Mouse (Mus musculus): ENCODE results near the gene Dnajc5.
"Not testable (repeated sequence)": the region's sequence is repeated elsewhere in the genome, so short reads cannot be mapped to it uniquely, and the experiment has no call there.

Dnajc5 gene

DNA sequence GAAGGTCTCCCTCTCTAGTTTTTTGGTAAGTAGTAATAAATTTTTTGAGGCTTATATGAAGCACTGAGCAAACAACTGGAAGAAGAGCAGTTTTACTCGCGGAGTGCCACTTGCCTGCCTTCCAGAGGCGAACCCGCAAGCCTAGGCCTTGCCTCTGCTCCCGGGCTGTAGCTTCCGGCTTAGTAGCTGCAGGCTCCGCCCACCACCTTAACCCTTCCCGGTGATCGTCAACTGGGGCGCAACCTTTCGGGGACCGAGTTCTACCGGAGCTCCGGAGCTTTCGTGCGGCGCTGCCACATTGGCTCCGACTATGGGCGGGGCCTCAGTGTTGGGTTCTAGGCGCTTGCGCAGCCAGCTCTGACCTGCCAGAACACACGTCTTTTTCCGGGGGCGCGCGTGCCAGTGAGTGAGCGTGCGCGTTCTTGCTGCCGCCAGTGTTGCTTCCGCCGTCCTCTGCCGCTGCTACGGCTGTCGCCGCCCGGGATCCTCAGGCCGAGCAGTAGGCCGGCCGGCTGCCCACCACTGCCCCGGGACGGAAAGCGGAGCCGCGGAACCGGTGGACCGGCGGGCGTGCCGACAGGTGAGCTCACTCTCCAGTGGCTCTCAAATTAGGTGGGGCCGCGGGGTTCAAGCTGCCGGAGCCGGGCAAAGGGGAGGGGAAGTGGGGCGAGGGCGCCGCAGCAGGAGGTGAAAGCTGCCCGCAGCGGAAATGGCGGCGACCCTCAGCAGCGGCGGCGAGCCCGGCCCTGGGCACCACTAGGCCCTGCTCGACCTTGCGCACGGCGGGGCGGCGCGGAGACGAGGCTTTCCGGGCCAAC lies at the start of gene Dnajc5:
Gene Dnajc5, plus strand, starts transcription at position 368 of the 818 bp plus-strand sequence.
- DNase-seq: peak; percentile 98 to 100

DNA sequence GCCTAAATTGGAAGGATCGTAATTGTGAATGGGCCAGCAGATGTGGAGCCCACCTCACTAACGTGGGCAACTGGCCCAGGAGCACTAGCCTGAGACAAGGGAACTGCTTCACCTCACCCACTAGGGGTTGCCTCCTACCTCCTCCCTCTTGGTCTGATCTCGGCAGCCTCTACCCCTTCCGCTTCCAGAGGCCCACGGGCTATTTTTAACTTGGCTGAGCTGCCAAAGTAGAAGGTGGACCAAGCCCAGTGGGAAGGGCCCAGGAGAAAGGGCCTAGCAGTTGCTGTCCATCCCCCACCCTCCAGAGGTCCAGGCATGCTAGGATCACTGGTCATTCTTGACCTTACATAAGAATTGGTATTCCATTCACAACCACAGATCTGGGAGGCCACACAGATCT lies 49.0 kb upstream of the Dnajc5 start:
- no peak for DNase-seq

DNA sequence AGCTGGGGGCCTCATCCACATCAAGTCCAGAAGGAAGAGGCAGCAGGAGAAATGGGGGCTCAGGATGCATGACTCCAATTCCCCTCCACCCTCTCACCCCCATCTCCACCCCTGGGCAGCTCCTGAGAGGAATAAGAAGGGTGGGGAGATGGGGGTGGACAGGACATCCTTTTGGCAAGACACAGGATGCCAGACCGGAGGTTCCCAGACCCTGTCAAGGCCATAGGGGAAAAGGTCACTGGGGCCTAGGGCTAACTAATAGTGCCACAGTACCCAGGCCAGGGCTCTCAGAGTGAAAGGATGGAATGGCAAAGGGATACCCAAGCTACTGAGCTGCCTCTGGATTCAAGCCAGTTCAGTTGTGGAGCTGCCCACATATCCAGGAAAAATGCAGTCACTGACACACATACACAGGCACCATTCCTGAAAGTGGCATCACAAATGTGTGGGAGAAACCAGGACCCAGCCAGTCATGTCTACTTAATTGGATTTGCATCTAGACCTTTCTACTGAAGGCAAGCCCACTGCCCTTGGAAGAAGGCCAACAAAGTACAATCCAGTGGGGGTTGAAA lies 47.9 kb upstream of the Dnajc5 start:
- DNase-seq: no peak

DNA sequence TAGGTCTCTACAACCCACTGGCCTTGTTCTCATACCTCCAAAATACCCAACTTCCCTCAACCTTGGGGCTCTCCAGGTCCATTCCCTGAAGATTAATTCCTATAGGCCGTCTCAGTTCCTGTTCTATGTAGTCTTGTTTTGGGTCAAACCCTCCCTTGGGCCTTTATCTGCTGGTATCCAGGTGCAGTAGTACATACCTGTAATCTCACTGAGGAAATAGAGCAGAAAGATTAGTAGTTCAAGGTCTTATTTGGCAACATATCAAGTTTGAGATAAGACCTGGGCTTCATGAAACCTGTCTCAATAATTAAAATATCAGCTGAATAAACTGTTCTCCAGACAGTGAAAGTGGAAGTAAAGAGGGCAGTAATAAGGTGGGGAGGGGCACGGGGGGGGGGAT lies 37.2 kb upstream of the Dnajc5 start:
- DNase-seq: no peak

DNA sequence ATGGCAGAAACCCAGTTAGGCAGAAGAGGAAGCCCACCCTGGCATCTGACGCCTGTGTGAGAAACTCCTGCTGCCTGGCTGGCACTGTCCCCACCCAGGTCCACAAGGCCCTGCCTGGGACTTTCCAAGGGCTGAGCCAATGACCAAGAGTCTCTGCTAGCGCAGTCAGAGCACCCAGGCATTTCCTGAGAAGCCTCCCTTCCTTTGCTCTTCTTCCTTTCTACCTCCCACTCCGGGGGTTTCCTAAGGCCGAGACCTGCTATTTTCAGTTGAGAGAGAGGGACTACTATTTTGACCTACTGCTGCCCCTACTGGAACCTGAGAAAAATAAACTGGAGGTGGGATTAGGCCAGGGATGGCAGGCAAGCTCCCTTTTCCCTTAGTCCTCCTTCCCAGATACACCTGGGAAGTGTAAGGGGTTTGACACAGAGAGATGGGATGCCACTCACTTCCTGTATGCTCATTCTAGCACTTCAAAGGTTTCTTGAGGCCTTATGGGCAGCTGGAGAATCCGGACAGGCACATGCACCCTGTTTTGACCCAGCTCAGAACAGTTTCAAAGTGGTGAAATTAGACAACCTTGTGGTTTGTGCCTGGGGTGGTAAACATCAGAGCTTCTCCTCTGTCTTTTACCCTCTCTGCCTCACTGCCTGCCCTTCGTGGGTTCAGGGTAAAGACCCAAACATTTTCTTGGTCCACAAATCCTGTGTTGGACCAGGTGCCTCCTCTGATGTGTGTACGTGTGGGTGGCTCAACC lies 36.5 kb upstream of the Dnajc5 start:
- peak in 1 of 2 experiments; percentile 20 for DNase-seq

DNA sequence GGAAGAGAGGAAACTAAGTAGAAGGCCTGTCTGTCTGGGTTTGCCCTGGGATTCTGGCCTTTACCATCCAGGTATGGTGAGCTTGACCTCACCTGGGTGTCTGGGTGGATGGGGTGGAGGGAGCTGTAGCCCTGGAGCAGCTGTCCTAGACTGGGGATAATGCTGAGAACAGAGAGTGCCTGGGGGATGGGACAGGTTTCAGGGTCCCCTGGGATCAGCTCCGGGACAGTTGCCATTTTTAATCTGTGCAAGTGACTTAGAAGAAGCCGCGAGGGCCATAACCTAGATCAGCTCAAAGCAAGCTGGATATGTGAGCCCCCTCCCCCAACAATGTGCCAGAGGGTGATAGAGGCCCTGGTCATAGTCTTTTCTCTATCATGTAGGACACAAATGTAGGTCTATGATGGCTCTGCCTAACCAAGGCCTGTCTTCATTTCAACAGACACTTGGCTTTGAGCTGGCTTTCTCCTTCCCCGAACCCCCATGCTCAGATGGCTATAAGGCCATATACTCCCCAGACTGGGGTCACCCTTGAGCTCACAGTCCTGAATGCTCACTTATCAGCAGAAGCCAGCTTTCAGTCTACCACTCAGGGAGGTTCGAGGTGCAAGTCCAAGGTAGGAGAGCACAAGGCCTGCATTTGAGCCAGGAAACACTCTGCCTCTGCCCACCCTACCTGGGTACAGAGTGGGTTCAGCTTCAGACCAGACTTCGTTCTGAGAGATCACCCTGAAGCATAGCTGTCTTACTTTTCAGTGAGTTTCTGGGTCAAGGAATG lies 35.6 kb upstream of the Dnajc5 start:
- no peak for DNase-seq

DNA sequence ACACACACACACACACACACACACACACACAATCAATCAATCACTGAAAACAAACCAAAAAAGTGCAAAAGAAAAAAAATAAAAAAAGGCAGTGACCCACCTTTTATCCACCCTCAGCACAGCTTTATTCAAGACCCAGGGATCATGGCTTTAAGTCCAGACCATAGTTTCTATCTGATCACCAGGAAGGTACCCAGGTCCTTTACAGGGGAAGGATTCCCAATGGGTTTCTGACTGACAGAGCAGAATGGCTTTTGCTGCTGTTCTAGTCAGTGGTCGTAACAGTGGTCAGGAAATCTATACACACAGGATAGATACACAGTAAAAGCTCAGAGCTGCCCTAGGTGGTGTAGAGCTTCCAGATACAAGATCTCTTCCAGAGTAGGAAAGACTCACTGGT lies 34.5 kb upstream of the Dnajc5 start:
- DNase-seq: no peak

DNA sequence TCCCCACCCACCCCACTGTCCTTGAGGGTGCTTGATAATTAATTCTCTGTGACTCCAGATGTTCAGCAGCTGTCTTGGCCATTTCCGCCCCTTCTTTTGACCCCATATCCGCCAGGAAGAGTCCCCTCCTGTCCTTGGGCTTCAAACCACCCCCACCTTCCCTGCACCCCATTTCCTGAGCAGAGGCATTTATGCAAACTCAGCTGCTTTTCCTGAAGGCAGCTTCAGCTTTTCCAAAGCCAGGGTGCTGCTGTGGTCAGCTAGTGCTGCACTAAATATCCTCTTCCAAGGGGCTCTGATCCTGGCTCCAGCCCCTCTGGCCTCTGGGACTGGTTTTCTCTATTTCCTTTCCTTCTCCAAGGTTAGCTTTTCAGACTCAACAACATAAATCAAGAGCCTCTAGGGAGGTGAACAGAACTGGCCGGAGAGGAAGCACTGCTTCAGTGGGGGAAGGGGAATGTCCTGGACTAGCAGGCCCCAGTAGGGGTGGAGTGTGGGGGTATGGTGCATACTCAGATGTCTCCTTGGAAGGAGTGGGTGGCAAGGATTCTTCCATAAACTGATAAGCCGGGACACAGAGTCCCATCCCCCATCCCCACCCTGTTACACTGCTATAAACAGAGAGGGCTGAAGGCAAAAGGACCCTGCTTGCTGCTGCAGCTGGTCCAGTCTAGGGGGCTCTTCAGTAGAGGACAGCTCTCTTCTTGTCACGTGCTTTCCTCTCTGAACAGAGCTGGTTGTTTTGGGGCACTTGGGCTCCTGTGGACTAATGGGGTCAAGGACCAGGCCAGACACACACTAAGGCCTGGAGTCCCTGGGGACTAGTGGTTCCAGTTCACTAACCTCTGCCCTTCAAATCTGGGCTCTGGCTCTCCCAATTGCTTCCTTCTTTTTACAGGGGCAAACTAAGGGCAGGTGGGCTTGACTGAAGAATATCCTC lies 32.7 kb upstream of the Dnajc5 start:
- no peak for DNase-seq

DNA sequence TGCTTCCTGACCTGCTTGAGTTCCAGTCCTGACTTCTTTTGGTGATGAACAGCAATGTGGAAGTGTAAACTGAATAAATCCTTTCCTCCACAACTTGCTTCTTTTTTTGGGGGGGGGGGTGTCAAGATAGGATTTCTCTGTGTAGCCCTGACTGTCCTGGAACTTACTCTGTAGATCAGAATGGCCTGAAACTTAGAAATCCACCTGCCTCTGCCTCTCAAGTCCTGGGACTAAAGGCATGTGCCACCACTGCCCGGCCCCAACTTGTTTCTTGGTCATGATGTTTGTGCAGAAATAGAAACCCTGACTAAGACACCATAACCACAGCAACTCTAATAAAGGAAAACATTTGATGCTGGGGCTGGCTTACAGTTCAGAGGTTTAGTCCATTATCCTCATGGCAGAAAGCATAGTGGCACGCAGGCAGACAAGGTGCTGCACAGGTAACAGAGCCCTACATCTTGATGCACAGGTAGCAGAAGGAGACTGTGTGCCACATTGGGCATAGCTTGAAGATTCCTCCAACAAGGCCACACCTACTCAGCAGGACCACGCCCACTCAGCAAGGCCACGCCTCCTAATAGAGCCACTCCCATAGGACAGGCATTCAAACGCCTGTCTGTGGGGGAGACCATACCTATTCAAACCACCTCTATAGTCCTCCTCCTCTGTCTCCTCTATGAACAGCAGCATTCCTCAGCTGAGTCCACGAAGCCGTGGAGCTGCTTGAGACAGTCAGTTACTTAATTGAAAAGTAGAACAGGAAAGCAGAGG lies 28.7 kb upstream of the Dnajc5 start:
- peak; percentile 22 to 40 for DNase-seq

DNA sequence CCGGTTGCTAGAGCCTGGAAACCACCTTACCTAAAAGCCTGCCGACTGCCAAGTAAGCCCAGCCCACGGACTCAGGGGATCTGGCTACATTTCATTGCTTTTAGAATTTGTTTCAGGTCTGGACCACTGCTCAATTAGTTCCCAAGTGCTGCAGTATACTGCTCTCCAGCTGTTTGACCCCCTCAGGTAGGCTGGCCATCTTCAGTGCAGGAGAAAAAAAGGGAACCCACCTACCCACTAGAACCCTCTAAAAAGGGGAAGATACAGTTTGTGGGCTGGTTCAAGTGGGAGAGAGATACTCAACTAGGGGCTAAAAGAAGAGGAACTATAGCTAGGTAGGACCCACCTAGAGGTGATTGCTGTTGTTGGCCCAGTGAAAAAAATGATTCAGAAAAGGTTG lies 28.1 kb upstream of the Dnajc5 start:
- DNase-seq: no peak

DNA sequence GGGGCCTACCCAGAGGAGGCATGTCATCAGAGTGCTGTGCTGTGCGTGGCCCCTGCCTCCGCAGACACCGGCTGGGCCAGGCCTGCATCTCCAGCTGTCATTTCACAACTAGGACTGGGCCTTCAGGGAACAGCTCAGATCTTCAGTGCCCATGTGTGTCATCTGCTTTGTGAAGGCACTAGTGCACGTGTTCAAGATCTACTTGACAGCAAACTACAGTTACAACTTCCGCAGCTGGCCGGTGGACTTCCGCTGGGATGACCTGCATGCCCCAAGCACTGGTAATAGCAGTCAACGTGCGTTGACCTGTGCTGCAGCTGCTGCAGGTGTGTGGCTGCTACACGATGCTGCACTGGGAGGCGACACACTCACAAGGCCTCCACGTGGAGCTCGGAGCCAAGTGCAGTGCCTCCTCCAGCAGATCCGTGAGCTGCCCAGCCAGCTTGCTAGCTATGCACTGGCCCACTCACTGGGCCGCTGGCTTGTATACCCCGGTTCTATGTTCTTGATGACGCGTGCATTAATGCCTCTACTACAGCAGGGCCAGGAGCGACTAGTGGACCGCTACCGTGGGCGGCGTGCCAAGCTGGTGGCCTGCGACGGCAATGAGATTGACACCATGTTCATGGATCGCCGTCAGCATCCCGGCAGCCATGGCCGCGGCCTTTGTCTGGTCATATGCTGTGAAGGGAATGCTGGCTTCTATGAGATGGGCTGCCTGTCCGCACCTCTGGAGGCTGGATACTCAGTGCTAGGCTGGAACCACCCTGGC lies 26.9 kb upstream of the Dnajc5 start, which contains the start of gene Abhd16b:
Gene Abhd16b, plus strand, starts transcription at position 51 of the 772 bp plus-strand sequence.
- DNase-seq: no peak

DNA sequence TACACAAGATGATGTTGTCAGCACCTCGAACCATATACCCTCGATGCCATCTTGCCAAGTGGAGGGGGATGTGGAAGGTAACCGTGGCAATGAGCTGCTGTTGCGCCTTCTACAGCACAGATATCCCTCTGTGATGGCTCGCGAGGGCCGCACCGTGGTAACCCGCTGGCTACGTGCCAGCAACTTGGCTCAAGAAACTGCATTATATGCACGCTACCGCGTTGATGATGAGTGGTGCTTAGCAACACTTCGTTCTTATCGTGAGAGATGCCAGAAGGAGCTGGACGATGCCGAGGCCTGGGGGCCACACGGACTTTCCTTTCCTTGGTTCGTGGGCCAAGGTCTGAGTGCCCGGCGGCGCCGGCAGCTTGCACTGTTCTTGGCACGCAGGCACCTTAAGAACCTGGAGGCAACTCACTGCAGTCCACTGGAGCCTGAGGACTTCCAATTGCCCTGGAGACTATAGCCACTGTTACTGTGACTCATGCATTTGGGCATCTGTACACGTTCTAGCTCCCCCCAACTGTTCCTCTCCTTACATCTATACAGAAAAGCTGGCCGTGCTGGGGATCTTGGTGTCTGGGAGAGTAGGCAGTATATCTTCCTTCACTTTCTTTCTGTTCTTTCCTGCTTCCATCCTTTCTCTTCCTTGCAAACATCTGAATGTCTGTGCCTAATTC lies 25.9 kb upstream of the Dnajc5 start:
- no peak for DNase-seq

DNA sequence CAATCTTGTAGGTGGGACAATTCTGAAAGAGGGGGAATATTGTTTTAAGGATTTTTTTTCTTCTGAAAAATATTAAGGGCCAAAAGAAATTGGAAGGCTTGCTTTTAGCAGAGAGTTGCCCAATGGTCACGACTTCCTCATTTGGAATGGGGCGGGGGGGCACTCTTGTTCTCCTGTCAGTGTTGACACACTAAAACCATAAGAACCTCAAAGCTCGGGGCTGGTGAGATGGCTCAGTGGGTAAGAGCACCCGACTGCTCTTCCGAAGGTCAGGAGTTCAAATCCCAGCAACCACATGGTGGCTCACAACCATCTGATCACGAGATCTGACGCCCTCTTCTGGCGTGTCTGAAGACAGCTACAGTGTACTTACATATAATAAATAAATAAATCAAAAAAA lies 24.4 kb upstream of the Dnajc5 start:
- not testable (repeated sequence) for DNase-seq

DNA sequence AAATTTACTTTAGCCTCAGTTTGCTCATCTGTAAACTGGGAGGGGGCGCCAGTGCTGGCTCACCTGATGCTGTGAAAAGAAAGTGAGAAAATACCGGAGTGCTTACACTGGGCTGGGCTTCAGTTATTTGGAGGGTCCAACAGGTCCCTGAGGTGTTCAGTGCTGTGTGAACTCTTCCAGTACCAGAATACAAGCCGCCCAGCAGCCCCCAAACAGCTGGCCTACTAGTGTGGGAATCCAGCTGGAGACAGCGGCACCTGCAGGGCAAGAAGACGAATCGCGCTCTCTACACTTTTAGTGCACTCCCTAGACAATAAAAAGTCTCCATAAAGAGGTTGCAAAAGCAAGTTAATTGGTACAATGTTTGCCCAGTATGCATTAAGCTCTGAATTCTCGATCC lies 24.0 kb upstream of the Dnajc5 start:
- peak; percentile 60 to 69 for DNase-seq

DNA sequence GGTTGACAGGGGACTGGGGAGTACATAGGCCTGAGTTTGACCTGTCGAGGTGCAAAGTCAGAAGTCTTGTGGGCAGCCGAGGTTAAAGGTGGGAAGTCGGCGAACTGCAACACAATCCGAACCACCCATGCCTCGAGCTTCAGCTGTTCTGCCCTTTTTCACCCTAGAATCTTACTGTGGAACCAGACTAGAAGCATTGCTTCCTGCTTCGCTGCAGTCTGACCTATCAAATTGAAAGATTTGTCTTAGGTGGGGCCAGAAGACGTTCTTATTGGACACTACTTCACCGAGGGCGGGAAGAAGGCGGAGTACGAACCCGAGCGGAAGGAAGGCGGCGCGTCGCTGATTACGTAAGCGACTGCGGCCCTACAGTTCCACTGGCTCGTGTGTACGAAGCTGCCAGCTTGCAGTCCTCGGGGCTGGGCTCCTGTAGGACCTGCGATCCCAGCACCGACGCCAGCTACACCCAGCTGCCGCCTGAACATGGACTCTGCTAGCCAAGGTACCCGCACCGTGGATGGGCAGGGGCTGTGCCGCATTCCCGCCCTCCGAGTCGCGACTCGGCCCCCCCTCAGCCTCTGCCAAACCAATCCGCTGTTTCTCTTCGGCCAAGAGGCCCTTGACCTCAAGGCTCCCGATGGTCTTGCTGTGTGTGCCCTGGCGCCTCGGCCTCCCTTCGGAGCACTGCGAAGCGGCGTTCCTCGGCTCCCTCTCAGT lies 23.3 kb upstream of the Dnajc5 start, which contains the start of gene Tpd52l2:
Gene Tpd52l2, plus strand, starts transcription at position 312 of the 717 bp plus-strand sequence.
- peak; percentile 86 to 90 for DNase-seq

DNA sequence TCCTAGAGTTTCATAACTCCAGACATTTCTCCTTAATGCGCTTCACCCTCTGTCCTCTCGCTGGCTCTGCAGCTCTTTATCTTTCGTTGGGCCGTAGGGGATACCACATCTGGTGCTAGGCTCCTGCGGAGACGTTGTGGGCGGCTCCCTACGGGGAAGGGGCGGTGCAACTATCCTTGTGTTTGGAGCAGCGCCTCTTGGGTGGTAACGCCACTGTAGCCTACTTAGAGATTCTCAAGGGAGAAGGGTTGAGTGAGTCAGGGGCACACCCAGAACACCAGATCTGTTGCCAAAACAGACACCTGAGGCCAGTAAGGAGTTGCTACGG lies 22.8 kb upstream of the Dnajc5 start:
- DNase-seq: peak; percentile 26 to 59

DNA sequence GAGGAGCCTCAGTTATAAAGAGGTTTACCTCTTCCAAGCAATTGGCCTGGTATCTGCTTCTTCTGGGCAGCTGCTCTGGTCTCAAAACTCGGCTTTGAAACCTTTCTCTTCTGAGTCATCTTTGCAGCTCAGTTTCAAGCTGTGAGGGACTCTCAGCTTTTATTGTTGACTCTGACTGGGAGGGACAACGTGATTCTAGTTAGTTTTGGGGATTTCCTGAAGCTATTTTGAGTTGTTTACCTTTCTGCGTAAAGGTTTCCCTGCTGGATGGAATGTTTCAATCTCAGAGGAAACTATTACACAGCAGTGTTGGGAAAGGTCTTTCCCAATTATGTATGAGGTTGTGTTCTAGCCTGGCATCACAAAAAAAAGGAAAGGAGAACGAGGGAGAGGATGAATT lies 21.6 kb upstream of the Dnajc5 start:
- DNase-seq: no peak

DNA sequence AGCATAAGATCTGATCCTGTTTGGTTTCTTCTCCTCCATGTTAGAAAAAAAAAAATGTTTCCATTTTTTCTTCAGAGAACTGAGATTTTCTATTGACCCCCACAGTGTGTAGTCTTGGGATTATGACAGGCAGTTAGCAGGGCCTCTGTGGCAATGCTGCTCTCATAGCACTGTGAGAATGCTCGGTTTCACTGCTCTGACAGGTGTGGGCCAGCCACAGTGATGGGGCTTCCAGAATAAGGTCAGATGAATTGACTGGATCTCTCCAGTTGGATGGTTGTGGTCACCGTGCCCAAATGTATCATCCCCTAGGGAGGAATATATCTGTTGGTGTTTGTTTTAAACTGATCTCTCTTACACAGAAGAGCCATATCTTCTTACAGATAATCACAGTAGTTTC lies 11.1 kb upstream of the Dnajc5 start:
- no peak for DNase-seq

DNA sequence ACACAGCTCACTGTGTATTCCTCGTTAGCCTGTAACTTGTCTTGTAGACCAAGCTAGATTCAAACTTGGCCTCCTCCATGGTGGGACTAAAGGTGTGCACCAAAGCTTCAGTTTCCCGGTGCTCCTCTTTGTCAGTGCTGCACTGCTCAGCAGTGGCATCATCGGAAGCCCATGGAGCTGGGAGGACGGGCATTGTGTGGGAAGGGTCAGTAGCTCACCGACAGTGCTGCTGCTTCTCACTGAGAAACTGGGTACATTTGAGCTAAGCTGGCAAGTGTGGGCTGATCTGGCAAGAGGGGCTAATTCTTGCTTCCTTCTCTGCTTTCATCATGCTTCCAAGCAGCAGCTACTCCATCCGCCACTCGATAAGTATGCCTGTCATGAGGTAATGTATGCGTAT lies 9.1 kb upstream of the Dnajc5 start:
- DNase-seq: no peak

Data from thymus, postnatal 36 days (tissue).